Mouse (Mus musculus) testis, adult 2 months (tissue): ENCODE measurements around the gene Celf5.

Source experiments
- CTCF ChIP-seq: fragments of 200-500 bp; IDR thresholded peaks from 2 replicates; pipeline ENCODE4 v1.5.1; 2012; ENCODE audit warnings: low read depth, mild to moderate bottlenecking, inconsistent platforms, low read length, moderate library complexity; ENCODE audit not compliant: control insufficient read depth, insufficient read depth, insufficient replicate concordance
- POLR2A ChIP-seq: fragments of 200-500 bp; IDR thresholded peaks from 2 replicates; pipeline ENCODE4 v1.6.1; 2012; ENCODE audit warnings: low read depth, mild to moderate bottlenecking, inconsistent platforms, low read length, moderate library complexity; ENCODE audit not compliant: control insufficient read depth

DNA sequence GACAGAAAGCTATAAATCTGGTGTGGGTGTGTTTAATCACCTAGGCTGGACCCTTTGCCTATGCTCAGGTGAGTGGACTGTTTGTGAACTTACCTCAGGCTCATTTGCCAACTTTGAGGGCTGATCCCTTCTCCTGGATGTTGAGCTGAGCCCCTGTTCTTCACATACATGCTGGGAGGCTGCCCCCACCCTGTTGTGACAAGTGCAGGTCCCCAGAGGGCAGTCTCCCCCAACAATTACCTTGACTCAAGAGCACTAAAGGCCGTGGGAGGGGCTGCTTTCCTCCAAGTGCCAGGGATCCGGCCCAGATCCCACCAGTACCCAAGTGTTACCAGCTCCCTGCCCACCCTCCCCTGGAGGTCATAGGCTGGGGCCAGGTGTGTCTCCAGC lies 2.5 kb upstream of the Celf5 start:
- no peak for TF ChIP-seq CTCF
- no peak for TF ChIP-seq POLR2A
